Mouse (Mus musculus): ENCODE data around the gene Nkd2. TPM values are rescaled to one million over a fixed set of nuclear protein-coding genes. Genes with fewer than 3 reads are reported as not detected.
A peak's percentile ranks its signal among the peaks of the same experiment; 100 is the strongest.

The Nkd2 gene
- polyA plus RNA-seq, 1 experiment = 1.2 TPM

DNA sequence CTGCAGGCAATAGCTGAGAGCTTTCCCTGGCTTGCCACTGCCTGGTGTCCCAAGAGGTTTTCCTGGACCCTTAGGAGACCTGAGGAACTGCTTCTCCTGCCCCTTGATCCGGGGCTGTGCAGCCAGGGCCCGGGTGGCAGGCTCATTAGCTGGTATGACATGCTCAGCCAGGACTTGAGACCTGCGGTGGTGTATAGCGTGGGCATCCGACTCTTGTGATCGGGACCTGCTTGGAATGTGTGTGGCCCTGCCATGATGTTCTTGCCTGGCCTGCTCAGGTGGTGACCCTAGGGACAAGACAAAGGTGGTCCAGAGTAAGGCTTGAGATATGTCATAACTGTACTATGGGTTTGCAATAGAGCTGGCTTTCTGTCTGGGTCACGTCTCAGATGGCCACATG is 26.2 kb downstream of the Nkd2 start:
- DNase-seq = no peak
- H3K27ac ChIP-seq (ENCODE audit: insufficient read depth, low read depth, low read length) = no peak overlapping the region
- H3K27me3 ChIP-seq (replicated peaks; ENCODE audit: control insufficient read depth, insufficient read depth, low read length) = no peaks in the 10 kb centered on the region
- TF ChIP-seq CTCF (conservative IDR thresholded peaks at IDR 0.05; ENCODE audit: insufficient read depth, insufficient read length, low read depth, low read length) (no peak), POLR2A (IDR thresholded peaks at IDR 0.05; ENCODE audit: low read depth, low read length) (no peak)
- whole genome bisulfite sequencing = 91% methylated on average over 7 of the region's 7 CpGs
- no peaks in the 10 kb centered on the region for H3K36me3 ChIP-seq (ENCODE audit: control insufficient read depth, insufficient read depth, low read length)
- H3K4me1 ChIP-seq (ENCODE audit: control insufficient read depth, insufficient read depth, low read length) = peaks cover 7% of the 10 kb centered on the region
- H3K4me3 ChIP-seq (ENCODE audit: insufficient read depth, low read depth, low read length) = no peak overlapping the region

GRCm38 (mm10) chr13:73818921-73819320 is 28.5 kb downstream of the Nkd2 start:
- no peak for TF ChIP-seq POLR2A (IDR thresholded peaks at IDR 0.05; ENCODE audit: low read depth, low read length)
- TF ChIP-seq CTCF (conservative IDR thresholded peaks at IDR 0.05; ENCODE audit: insufficient read depth, insufficient read length, low read depth, low read length) = no peak
- 74% methylated on average over 3 of the region's 3 CpGs for WGBS
- no peak for DNase-seq
- Histone ChIP-seq H3K27ac (ENCODE audit: insufficient read depth, low read depth, low read length) (no peak overlapping the region), H3K27me3 (replicated peaks; ENCODE audit: control insufficient read depth, insufficient read depth, low read length) (no peaks in the 10 kb centered on the region), H3K4me1 (ENCODE audit: control insufficient read depth, insufficient read depth, low read length) (peaks cover 4% of the 10 kb centered on the region), H3K36me3 (ENCODE audit: control insufficient read depth, insufficient read depth, low read length) (no peaks in the 10 kb centered on the region), H3K4me3 (ENCODE audit: insufficient read depth, low read depth, low read length) (no peak overlapping the region)

GRCm38 (mm10) chr13:73816338-73816737 is 31.1 kb downstream of the Nkd2 start:
- 31% methylated on average over 6 of the region's 6 CpGs for WGBS
- H3K4me1 ChIP-seq (ENCODE audit: control insufficient read depth, insufficient read depth, low read length) = no peaks in the 10 kb centered on the region
- no peak for TF ChIP-seq CTCF (conservative IDR thresholded peaks at IDR 0.05; ENCODE audit: insufficient read depth, insufficient read length, low read depth, low read length)
- no peak for TF ChIP-seq POLR2A (IDR thresholded peaks at IDR 0.05; ENCODE audit: low read depth, low read length)
- peak; percentile 53 for DNase-seq
- H3K27ac ChIP-seq (ENCODE audit: insufficient read depth, low read depth, low read length) = no peak overlapping the region
- H3K27me3 ChIP-seq (replicated peaks; ENCODE audit: control insufficient read depth, insufficient read depth, low read length) = no peaks in the 10 kb centered on the region
- no peak overlapping the region for H3K4me3 ChIP-seq (ENCODE audit: insufficient read depth, low read depth, low read length)
- H3K36me3 ChIP-seq (ENCODE audit: control insufficient read depth, insufficient read depth, low read length) = no peaks in the 10 kb centered on the region

DNA sequence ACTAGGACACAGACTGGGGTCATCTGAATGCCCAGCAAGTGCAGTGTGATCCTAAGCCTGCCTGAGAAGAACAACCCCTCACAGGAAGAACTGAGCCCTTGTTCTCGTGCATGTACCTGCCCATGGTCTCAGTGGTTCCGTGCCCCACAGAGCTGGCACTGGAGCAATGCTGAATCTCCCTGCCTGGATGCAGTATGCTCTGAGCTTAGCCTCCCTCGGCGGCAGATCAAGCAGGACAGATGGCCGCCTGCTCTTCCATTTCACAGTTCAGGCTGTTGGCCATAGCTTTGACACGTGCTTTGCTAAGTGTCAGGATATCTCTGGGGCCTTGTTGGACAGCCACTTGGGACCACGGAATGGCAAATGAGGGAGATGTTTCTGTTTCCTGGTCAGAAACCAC is 33.2 kb downstream of the Nkd2 start:
- DNase-seq = no peak
- no peaks in the 10 kb centered on the region for H3K27me3 ChIP-seq (replicated peaks; ENCODE audit: control insufficient read depth, insufficient read depth, low read length)
- H3K27ac ChIP-seq (ENCODE audit: insufficient read depth, low read depth, low read length) = no peak overlapping the region
- TF ChIP-seq POLR2A (IDR thresholded peaks at IDR 0.05; ENCODE audit: low read depth, low read length) (no peak), CTCF (conservative IDR thresholded peaks at IDR 0.05; ENCODE audit: insufficient read depth, insufficient read length, low read depth, low read length) (no peak)
- H3K4me3 ChIP-seq (ENCODE audit: insufficient read depth, low read depth, low read length) = no peak overlapping the region
- 84% methylated on average over 7 of the region's 7 CpGs for whole genome bisulfite sequencing
- H3K36me3 ChIP-seq (ENCODE audit: control insufficient read depth, insufficient read depth, low read length) = peaks cover 1% of the 10 kb centered on the region; the same call in 1 of the 2 replicates
- no peaks in the 10 kb centered on the region for H3K4me1 ChIP-seq (ENCODE audit: control insufficient read depth, insufficient read depth, low read length)

GRCm38 (mm10) chr13:73812936-73813335 is 34.5 kb downstream of the Nkd2 start:
- Histone ChIP-seq H3K27me3 (replicated peaks; ENCODE audit: control insufficient read depth, insufficient read depth, low read length) (no peaks in the 10 kb centered on the region), H3K27ac (ENCODE audit: insufficient read depth, low read depth, low read length) (no peak overlapping the region), H3K4me3 (ENCODE audit: insufficient read depth, low read depth, low read length) (no peak overlapping the region), H3K4me1 (ENCODE audit: control insufficient read depth, insufficient read depth, low read length) (no peaks in the 10 kb centered on the region), H3K36me3 (ENCODE audit: control insufficient read depth, insufficient read depth, low read length) (peaks cover 1% of the 10 kb centered on the region; the same call in 1 of the 2 replicates)
- 86% methylated on average over 3 of the region's 3 CpGs for WGBS
- no peak for TF ChIP-seq CTCF (conservative IDR thresholded peaks at IDR 0.05; ENCODE audit: insufficient read depth, insufficient read length, low read depth, low read length)
- no peak for TF ChIP-seq POLR2A (IDR thresholded peaks at IDR 0.05; ENCODE audit: low read depth, low read length)
- DNase-seq = no peak

DNA sequence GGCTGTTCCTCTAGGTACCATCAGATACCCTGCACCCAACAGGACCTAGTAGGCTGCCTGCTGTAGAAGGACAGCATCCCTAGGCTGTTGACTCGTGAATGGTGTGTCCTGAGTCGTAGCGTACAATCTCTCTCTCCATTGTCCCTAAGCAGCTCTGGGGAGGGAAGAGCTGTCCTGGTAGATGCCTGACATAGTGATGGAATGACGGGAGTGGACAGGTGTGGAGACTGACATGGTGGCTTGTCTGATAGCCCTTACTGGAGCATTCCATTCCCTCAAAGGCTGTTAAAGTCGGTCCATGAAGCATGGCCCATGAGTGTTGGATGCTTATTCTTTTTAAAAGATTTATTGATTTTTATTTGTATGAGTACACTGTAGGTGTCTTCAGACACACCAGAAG is 42.5 kb downstream of the Nkd2 start:
- Histone ChIP-seq H3K36me3 (ENCODE audit: control insufficient read depth, insufficient read depth, low read length) (peaks cover 1% of the 10 kb centered on the region; the same call in 1 of the 2 replicates), H3K27me3 (replicated peaks; ENCODE audit: control insufficient read depth, insufficient read depth, low read length) (no peaks in the 10 kb centered on the region), H3K4me3 (ENCODE audit: insufficient read depth, low read depth, low read length) (no peak overlapping the region), H3K4me1 (ENCODE audit: control insufficient read depth, insufficient read depth, low read length) (no peaks in the 10 kb centered on the region), H3K27ac (ENCODE audit: insufficient read depth, low read depth, low read length) (no peak overlapping the region)
- no peak for DNase-seq
- TF ChIP-seq POLR2A (IDR thresholded peaks at IDR 0.05; ENCODE audit: low read depth, low read length) (no peak), CTCF (conservative IDR thresholded peaks at IDR 0.05; ENCODE audit: insufficient read depth, insufficient read length, low read depth, low read length) (no peak)
- over 99% methylated on average over 5 of the region's 5 CpGs for WGBS

DNA sequence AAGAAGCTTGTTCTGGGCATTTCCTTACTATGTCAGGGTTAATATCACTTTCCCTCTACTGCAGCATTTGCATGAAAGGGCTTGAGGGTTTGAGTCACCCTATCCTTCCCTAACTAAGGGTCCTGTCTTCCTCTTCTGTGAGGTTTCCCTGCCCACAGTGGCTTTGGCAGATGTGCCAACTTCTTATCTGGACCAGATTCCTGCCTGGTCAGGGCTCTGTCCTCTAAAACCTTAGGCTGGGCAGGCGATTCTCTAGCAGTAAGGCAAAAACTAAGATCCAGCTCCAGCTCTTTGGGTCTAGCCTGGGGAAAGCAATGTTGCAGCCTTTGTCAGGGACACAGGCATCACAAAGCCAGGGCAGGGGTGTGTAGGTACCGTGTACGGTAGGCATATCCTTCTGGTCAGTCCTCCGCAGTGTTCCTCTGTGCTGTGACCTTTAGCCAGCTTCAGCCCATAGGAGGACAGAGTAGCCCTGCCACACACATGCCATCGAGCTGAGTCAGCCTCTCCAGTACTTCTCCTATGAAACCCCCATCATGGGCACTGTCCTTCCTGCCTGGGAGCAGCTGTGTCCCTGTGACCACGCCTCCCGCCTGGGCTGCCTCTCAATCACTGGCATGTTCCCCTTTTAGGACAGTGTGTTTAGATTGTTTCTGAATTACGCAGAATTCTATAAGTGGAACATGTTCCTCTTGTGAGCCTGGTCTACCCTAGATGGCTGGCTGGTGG is 43.8 kb downstream of the Nkd2 start:
- no peak overlapping the region for H3K27ac ChIP-seq (ENCODE audit: insufficient read depth, low read depth, low read length)
- H3K27me3 ChIP-seq (replicated peaks; ENCODE audit: control insufficient read depth, insufficient read depth, low read length) = no peaks in the 10 kb centered on the region
- 70% methylated on average over 8 of the region's 8 CpGs for WGBS
- no peak overlapping the region for H3K4me3 ChIP-seq (ENCODE audit: insufficient read depth, low read depth, low read length)
- peak; percentile 40 for DNase-seq
- no peaks in the 10 kb centered on the region for H3K4me1 ChIP-seq (ENCODE audit: control insufficient read depth, insufficient read depth, low read length)
- TF ChIP-seq POLR2A (IDR thresholded peaks at IDR 0.05; ENCODE audit: low read depth, low read length) = no peak
- no peak for TF ChIP-seq CTCF (conservative IDR thresholded peaks at IDR 0.05; ENCODE audit: insufficient read depth, insufficient read length, low read depth, low read length)
- H3K36me3 ChIP-seq (ENCODE audit: control insufficient read depth, insufficient read depth, low read length) = no peaks in the 10 kb centered on the region; the same call in 1 of the 2 replicates

Measured in kidney, adult 2 months (tissue).